Mouse (Mus musculus): ENCODE measurements around the gene Chd2. TPM values are rescaled to one million over a fixed set of nuclear protein-coding genes. Genes with fewer than 3 reads are reported as not detected.

Chd2 gene
- polyA plus RNA-seq, 1 experiment from 2014 or later, result 65.6 TPM

DNA sequence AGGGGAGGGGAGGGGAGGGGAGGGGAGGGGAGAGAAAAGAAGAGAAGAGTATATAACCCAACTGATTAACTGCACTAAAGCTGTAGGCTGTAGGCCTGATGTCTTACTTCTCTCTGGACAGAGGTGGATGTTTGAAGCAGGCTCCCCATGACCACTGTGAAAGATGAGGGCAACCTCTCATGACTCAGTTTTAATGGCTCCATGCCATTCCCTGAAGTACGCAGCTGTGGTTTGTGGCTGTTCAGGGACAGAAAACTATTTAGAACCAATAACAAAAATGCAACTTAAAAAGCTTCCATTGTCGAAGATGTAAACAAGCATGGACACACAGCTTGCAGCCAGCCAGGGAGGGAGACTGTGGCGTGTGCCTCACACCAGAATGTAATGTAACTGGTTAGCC lies 115.4 kb downstream of the Chd2 start:
- Histone ChIP-seq H3K36me3 (peaks cover 44% of the 10 kb centered on the region), H3K9ac (no peak overlapping the region), H3K4me2 (no peak overlapping the region), H3K4me1 (peaks cover 15% of the 10 kb centered on the region), H3K27me3 (no peaks in the 10 kb centered on the region), H3K27ac (no peak overlapping the region), H3K4me3 (no peak overlapping the region), H3K9me3 (no peaks in the 10 kb centered on the region)
- WGBS, result 67% methylated on average over 3 of the region's 3 CpGs
- ATAC-seq (ENCODE audit: insufficient number of reproducible peaks, insufficient read depth, low FRiP score, low TSS enrichment, low read depth), result no peak

DNA sequence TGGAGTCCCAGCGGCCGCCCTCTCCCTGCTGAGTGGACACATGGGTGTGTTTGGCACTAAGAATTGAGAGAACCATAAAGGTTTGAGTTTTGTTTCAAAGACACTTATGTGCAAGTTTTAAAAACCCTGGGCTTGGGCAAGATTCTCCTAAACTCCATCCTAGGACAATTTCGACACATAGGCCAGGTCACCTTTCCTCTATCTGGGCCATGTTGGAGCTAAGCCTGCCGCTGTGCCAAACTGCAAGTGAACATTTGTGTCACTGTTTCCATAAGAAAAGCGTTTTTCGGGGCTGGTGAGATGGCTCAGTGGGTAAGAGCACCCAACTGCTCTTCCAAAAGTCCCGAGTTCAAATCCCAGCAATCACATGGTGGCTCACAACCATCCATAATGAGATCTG lies 116.2 kb downstream of the Chd2 start:
- H3K9me3 ChIP-seq, result no peaks in the 10 kb centered on the region
- H3K9ac ChIP-seq, result no peak overlapping the region
- peaks cover 45% of the 10 kb centered on the region for H3K36me3 ChIP-seq
- H3K27ac ChIP-seq, result no peak overlapping the region
- 88% methylated on average over 7 of the region's 7 CpGs for WGBS
- H3K4me2 ChIP-seq, result no peak overlapping the region
- peaks cover 23% of the 10 kb centered on the region for H3K4me1 ChIP-seq
- no peak for ATAC-seq (ENCODE audit: insufficient number of reproducible peaks, insufficient read depth, low FRiP score, low TSS enrichment, low read depth)
- H3K27me3 ChIP-seq, result no peaks in the 10 kb centered on the region
- no peak overlapping the region for H3K4me3 ChIP-seq

DNA sequence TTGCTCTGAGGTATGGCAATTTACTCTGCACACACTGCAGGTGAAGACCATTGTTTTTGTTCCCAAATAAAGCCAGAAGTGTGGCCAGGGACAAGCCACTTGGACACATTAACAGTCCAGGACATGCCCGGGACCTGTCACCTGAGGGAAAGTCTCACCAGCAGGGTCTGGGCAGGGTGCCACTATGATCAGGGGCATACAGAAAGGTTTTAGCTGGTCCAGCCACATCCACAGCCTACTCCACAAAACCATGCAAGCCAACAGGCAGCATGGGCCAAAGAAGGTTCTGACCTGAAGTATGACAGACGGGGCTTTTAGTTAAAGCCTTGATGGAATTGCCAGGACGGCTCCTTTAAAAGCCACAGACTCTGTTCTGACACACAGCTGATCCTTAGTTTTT lies 116.9 kb downstream of the Chd2 start:
- no peak overlapping the region for H3K4me2 ChIP-seq
- no peak overlapping the region for H3K9ac ChIP-seq
- no peak for ATAC-seq (ENCODE audit: insufficient number of reproducible peaks, insufficient read depth, low FRiP score, low TSS enrichment, low read depth)
- no peak overlapping the region for H3K27ac ChIP-seq
- H3K27me3 ChIP-seq, result no peaks in the 10 kb centered on the region
- no peak overlapping the region for H3K4me3 ChIP-seq
- 60% methylated on average over 3 of the region's 3 CpGs for WGBS
- H3K4me1 ChIP-seq, result peaks cover 31% of the 10 kb centered on the region
- peaks cover 44% of the 10 kb centered on the region for H3K36me3 ChIP-seq
- H3K9me3 ChIP-seq, result no peaks in the 10 kb centered on the region

- no peaks in the 10 kb centered on the region for H3K9me3 ChIP-seq
- no peak overlapping the region for H3K4me3 ChIP-seq
- H3K4me1 ChIP-seq, result peaks cover 35% of the 10 kb centered on the region
- H3K36me3 ChIP-seq, result peaks cover 41% of the 10 kb centered on the region
- no peaks in the 10 kb centered on the region for H3K27me3 ChIP-seq
- no peak overlapping the region for H3K27ac ChIP-seq
- H3K4me2 ChIP-seq, result no peak overlapping the region
- ATAC-seq (ENCODE audit: insufficient number of reproducible peaks, insufficient read depth, low FRiP score, low TSS enrichment, low read depth), result no peak
- no peak overlapping the region for H3K9ac ChIP-seq
- 33% methylated on average over 3 of the region's 3 CpGs for WGBS
These were observed 117.4 kb downstream of the Chd2 start for GRCm38 (mm10) chr7:73424243-73424642.

DNA sequence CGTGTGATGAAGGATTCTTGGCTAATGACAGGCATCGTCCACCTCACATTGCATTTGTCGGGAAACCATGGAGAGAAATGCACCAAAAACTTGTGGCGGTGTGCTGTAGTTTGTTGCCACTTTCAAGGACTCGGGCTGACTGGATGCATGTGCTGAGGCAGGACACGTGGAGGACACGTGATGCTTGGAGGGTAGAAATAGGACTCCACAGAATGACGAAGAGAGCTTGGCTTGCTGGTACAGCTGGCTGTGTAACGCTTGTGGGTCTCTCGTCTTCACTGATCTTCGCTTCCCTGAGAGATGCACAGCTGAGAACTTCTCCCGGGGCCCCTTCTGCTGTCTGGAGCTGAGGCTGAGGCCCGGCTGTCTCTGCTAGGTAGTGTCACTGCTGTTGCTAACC lies 118.4 kb downstream of the Chd2 start:
- H3K4me2 ChIP-seq, result no peak overlapping the region
- H3K9me3 ChIP-seq, result no peaks in the 10 kb centered on the region
- H3K9ac ChIP-seq, result no peak overlapping the region
- H3K4me1 ChIP-seq, result peaks cover 45% of the 10 kb centered on the region
- 67% methylated on average over 13 of the region's 13 CpGs for WGBS
- H3K27ac ChIP-seq, result no peak overlapping the region
- no peak overlapping the region for H3K4me3 ChIP-seq
- no peak for ATAC-seq (ENCODE audit: insufficient number of reproducible peaks, insufficient read depth, low FRiP score, low TSS enrichment, low read depth)
- H3K36me3 ChIP-seq, result peaks cover 41% of the 10 kb centered on the region
- H3K27me3 ChIP-seq, result no peaks in the 10 kb centered on the region

DNA sequence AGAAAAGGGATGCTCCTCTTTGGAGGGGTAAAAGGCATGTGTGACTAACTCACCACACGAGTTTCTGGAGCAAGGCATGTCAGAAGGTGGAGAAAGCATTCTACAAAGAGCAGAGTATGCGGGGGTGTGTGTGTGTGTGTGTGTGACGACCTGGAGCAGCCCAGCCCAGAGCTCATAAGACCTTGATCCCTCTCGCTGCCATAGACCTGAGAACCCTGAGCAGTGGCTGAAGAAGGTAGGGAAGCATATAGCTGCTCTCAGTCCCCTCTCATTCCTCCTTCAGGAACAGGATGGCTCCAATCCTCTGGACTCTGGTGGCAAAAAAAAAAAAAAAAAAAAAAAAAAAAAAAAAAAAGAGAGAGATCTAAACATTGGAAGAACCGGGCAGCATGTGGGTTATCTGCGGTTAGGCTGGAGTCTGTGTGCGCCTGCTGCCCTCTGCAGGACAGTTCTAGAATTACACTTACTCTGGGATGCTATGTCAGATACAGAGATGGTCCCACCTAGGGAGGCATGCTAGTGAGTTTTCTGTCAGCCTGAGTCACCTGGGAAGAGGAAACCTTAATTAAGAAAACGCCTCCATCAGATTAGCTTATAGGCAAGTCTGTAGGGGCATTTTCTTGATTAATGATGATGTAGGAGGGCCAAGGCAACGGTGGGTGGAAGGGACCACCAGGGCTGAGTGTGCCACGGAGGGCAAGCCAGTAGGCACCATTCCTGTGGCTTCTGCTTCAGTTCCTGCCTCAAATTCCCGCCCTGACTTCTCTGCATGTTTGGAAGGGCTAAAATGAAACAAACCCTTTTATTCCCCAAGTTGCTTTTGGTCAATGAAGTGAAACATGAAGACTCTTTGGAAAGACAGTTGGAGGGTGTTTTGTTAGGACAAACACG lies 119.2 kb downstream of the Chd2 start:
- H3K36me3 ChIP-seq, result peaks cover 41% of the 10 kb centered on the region
- ATAC-seq (ENCODE audit: insufficient number of reproducible peaks, insufficient read depth, low FRiP score, low TSS enrichment, low read depth), result no peak
- H3K9ac ChIP-seq, result no peak overlapping the region
- H3K9me3 ChIP-seq, result no peaks in the 10 kb centered on the region
- no peak overlapping the region for H3K4me3 ChIP-seq
- H3K27me3 ChIP-seq, result no peaks in the 10 kb centered on the region
- H3K4me2 ChIP-seq, result no peak overlapping the region
- peaks cover 45% of the 10 kb centered on the region for H3K4me1 ChIP-seq
- 26% methylated on average over 12 of the region's 12 CpGs for WGBS
- peak overlapping the region; percentile 74; the same call in 1 of the 2 replicates for H3K27ac ChIP-seq

DNA sequence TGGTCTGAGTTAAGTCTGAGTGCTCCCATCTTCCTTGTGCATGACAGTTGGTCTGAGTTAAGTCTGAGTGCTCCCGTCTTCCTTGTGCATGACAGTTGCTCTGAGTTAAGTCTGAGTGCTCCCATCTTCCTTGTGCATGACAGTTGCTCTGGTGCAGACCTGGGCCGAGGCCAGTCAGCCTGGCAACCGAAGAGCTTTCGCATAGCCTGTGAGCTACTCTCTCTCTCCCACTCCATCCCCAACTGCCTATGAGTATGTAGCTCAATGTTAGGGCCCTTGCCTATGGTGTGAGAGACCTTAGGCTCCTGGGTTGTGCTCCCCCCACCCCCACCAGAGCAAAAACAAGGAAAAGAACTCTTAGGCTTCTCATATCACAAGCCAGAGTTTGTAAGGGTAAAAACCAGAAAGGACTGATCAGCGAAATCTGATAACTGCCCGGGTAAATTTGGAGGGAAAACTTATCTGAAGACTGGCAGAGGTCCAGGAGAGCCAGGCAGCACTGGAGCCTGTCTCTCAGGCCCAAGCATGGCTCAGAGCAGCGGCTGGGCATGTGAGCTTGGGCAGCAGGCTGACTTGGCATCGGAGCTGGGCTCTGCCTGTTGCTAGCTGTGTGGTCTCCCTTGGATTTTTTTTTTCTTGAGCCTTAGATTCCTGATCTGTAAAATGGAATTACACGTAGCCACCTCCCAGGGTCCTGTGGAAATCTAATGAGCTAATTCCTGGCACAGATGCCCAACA lies 120.2 kb downstream of the Chd2 start:
- Histone ChIP-seq H3K9ac (no peak overlapping the region), H3K4me1 (peaks cover 40% of the 10 kb centered on the region), H3K27ac (peak overlapping the region; percentile 74), H3K4me3 (no peak overlapping the region), H3K27me3 (no peaks in the 10 kb centered on the region), H3K36me3 (peaks cover 41% of the 10 kb centered on the region), H3K4me2 (no peak overlapping the region), H3K9me3 (no peaks in the 10 kb centered on the region)
- WGBS, result 51% methylated on average over 9 of the region's 9 CpGs
- ATAC-seq (ENCODE audit: insufficient number of reproducible peaks, insufficient read depth, low FRiP score, low TSS enrichment, low read depth), result no peak

GRCm38 (mm10) chr7:73420827-73421226 lies 120.8 kb downstream of the Chd2 start:
- peaks cover 40% of the 10 kb centered on the region for H3K4me1 ChIP-seq
- no peaks in the 10 kb centered on the region for H3K27me3 ChIP-seq
- H3K4me3 ChIP-seq, result no peak overlapping the region
- 47% methylated on average over 5 of the region's 5 CpGs for WGBS
- H3K27ac ChIP-seq, result peak overlapping the region; percentile 74
- peaks cover 44% of the 10 kb centered on the region for H3K36me3 ChIP-seq
- H3K4me2 ChIP-seq, result no peak overlapping the region
- no peak overlapping the region for H3K9ac ChIP-seq
- no peak for ATAC-seq (ENCODE audit: insufficient number of reproducible peaks, insufficient read depth, low FRiP score, low TSS enrichment, low read depth)
- no peaks in the 10 kb centered on the region for H3K9me3 ChIP-seq

- Histone ChIP-seq H3K4me1 (peaks cover 43% of the 10 kb centered on the region), H3K27ac (0 out of 2 replicates have a peak overlapping the region, but pooled peaks have one; percentile 22), H3K4me3 (no peak overlapping the region), H3K36me3 (peaks cover 57% of the 10 kb centered on the region), H3K9ac (no peak overlapping the region), H3K4me2 (no peak overlapping the region), H3K27me3 (no peaks in the 10 kb centered on the region), H3K9me3 (no peaks in the 10 kb centered on the region)
- WGBS, result 38% methylated on average over 7 of the region's 7 CpGs
- ATAC-seq (ENCODE audit: insufficient number of reproducible peaks, insufficient read depth, low FRiP score, low TSS enrichment, low read depth), result no peak
These were observed 122.3 kb downstream of the Chd2 start for GRCm38 (mm10) chr7:73419375-73419774.

- Histone ChIP-seq H3K9me3 (no peaks in the 10 kb centered on the region), H3K27ac (no peak overlapping the region), H3K4me3 (no peak overlapping the region), H3K9ac (no peak overlapping the region), H3K27me3 (no peaks in the 10 kb centered on the region), H3K36me3 (peaks cover 95% of the 10 kb centered on the region), H3K4me1 (peaks cover 29% of the 10 kb centered on the region), H3K4me2 (no peak overlapping the region)
- 79% methylated on average over 14 of the region's 14 CpGs for WGBS
- ATAC-seq (ENCODE audit: insufficient number of reproducible peaks, insufficient read depth, low FRiP score, low TSS enrichment, low read depth), result no peak
These were observed 127.4 kb downstream of the Chd2 start for GRCm38 (mm10) chr7:73414192-73414591.

DNA sequence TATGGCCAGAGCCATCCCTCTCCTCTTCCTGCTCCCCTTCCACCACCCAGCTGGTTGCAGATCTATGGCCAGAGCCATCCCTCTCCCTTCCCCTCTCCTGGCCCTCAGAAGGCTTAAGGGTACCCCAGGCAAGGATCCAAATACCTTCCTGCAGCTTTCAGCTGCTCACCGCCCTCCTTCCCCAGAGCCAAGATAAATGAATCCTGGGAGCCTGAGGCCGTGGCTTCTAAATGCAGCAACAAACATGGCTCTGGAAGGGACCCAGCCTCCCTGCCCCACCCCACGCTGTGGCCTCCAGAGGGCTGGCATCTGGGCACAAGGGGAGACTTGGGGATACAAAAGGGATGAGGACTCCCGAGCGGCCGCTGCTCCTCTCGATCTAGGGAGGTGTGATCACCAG lies 129.2 kb downstream of the Chd2 start:
- H3K4me3 ChIP-seq, result no peak overlapping the region
- no peaks in the 10 kb centered on the region for H3K27me3 ChIP-seq
- H3K9ac ChIP-seq, result no peak overlapping the region
- peaks cover 20% of the 10 kb centered on the region for H3K4me1 ChIP-seq
- H3K36me3 ChIP-seq, result peaks cover 90% of the 10 kb centered on the region
- no peak overlapping the region for H3K4me2 ChIP-seq
- 0 out of 2 replicates have a peak overlapping the region, but pooled peaks have one; percentile 22 for H3K27ac ChIP-seq
- 80% methylated on average over 7 of the region's 7 CpGs for WGBS
- no peak for ATAC-seq (ENCODE audit: insufficient number of reproducible peaks, insufficient read depth, low FRiP score, low TSS enrichment, low read depth)
- H3K9me3 ChIP-seq, result no peaks in the 10 kb centered on the region

DNA sequence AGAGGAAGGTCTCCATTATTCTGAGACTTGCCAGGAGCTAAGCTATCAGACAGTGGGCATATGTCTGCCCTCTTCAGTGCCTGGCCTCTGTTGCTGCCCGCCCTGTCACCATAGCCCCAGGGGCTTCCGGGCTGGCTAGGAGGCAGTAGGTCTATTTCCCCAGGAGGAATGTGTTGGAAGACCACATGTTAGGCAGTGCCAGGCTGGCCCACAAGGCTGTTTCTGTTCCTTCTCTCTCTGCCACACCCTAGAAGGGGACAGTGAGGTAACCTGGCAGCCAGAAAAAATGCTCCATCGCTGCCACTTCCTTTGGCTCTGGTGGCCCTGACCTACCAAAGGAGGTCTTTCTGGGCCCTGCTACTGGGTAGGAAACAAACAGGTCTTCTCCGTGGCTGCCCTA lies 129.6 kb downstream of the Chd2 start:
- no peak overlapping the region for H3K9ac ChIP-seq
- no peaks in the 10 kb centered on the region for H3K27me3 ChIP-seq
- no peak overlapping the region for H3K4me2 ChIP-seq
- peaks cover 89% of the 10 kb centered on the region for H3K36me3 ChIP-seq
- H3K4me1 ChIP-seq, result peaks cover 20% of the 10 kb centered on the region
- no peak overlapping the region for H3K4me3 ChIP-seq
- WGBS, result 78% methylated on average over 4 of the region's 4 CpGs
- no peak; the same call in 1 of the 2 replicates for ATAC-seq (ENCODE audit: insufficient number of reproducible peaks, insufficient read depth, low FRiP score, low TSS enrichment, low read depth)
- no peaks in the 10 kb centered on the region for H3K9me3 ChIP-seq
- 0 out of 2 replicates have a peak overlapping the region, but pooled peaks have one; percentile 22 for H3K27ac ChIP-seq
